Mouse (Mus musculus): ENCODE results near the gene Rpl26. TPM values are rescaled to one million over a fixed set of nuclear protein-coding genes. Genes with fewer than 3 reads are reported as not detected.

Gene Rpl26
- polyA plus RNA-seq (2016; fragmentation: Nextera tagmentation; extraction: Ambion mirVana): 640 and 666 TPM in 2 replicates

DNA sequence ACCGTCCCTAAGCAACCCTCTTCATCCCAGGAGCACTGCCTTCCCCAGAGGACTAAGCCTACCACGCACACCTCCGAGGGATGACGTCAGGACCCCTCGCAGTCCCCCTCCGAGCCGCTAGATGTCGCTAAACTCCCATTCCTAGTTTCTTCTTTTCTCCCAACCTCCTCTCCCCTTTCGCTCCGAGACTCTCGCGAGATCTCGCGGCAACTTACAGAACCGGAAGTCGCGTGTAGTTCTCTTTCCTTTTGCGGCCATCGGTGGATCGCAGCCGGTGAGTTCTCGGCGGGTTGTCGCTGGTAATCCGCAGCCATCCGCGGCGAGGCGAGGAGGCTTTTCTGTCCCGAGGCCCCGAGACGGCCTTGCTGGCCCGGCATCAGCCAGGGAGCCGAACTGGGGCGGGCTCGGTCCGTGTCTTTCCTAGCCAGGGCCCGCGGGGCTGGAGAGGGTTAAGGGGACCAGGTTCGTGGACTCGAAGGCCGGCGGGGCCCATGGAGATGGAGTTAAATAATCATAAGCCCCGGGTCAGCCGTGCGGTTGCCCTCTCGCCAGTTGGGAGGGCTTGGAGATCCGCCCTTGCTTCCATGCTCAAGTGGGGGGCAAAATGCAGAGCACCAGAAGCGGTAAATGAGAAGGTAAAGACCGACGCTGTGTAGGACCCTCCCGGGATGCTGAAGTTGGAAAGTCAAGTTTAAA is at the start of gene Rpl26:
TSS of gene Rpl26 (plus strand) at position 233 of the 696 bp plus-strand sequence.
- H3K4me3 ChIP-seq: peak within 1 kb of the TSS; percentile 78
- H3K9ac ChIP-seq: peak within 1 kb of the TSS; percentile 93
- H3K36me3 ChIP-seq: peaks cover 41% of the 10 kb centered on the region
- H3K9me3 ChIP-seq (replicated peaks): no peaks in the 10 kb centered on the region
- ATAC-seq (ENCODE audit: insufficient number of reproducible peaks, low FRiP score): peak; percentile 90
- H3K4me1 ChIP-seq (replicated peaks): peaks cover 15% of the 10 kb centered on the region
- H3K27ac ChIP-seq (ENCODE audit: poor library complexity, severe bottlenecking): peak within 1 kb of the TSS; percentile 94
- no peaks in the 10 kb centered on the region for H3K27me3 ChIP-seq (replicated peaks)
- peak within 1 kb of the TSS; percentile 88 for H3K4me2 ChIP-seq
- under 1% methylated on average over 52 of the region's 52 CpGs for WGBS

DNA sequence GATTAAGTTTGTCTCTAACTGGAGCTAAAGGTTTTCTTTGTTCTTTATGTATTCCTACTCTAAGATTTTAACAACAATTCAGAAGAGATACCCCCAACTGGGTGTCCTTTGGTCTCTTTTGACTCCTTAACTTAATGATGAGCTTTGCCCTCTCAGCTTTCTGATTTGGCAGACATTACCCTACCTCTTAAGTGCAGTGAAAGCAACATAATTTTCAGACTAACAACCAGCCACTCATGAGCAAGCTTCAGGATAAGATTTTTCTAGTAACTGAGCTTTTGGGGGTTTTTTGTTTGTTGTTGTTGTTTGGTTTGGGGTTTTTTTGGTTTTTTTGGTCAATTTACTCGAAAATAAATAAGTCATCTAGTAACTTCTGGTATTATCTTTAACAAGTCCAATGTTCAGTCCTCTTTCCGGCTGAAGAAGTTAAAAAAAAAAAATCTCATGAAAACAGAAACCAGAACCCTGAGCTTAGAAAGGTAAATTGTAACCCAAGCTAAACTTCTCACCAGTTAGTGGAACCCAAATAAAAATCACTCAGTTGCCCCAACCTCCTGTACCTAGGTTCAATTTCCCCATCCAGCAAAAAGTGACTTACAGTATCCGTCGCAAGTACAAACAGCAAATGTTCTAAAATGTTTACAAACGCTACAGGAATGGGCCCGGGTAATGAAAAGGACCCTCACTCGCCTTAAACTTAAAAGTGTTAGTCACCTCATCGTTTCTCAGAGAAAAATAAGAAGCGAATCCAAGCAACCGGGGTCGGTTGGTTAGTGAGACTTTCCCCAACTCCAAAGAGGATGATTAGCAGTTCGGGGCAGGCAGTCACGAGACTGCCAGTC is 49.5 kb upstream of the Rpl26 start:
- no peak for ATAC-seq (ENCODE audit: insufficient number of reproducible peaks, low FRiP score)
- Histone ChIP-seq H3K27me3 (replicated peaks) (no peaks in the 10 kb centered on the region), H3K36me3 (no peaks in the 10 kb centered on the region), H3K4me3 (peak overlapping the region; percentile 91), H3K4me1 (replicated peaks) (peaks cover 29% of the 10 kb centered on the region), H3K4me2 (peak overlapping the region; percentile 75), H3K27ac (ENCODE audit: poor library complexity, severe bottlenecking) (peak overlapping the region; percentile 99), H3K9me3 (replicated peaks) (no peaks in the 10 kb centered on the region), H3K9ac (peak overlapping the region; percentile 97)
- 2% methylated on average over 13 of the region's 13 CpGs for WGBS

GRCm38 (mm10) chr11:68852486-68852901 is 48.9 kb upstream of the Rpl26 start:
- under 1% methylated on average over 36 of the region's 36 CpGs for WGBS
- Histone ChIP-seq H3K27me3 (replicated peaks) (no peaks in the 10 kb centered on the region), H3K36me3 (no peaks in the 10 kb centered on the region), H3K27ac (ENCODE audit: poor library complexity, severe bottlenecking) (peak overlapping the region; percentile 99), H3K4me2 (peak overlapping the region; percentile 75), H3K4me1 (replicated peaks) (peaks cover 25% of the 10 kb centered on the region), H3K4me3 (peak overlapping the region; percentile 91), H3K9ac (peak overlapping the region; percentile 97), H3K9me3 (replicated peaks) (no peaks in the 10 kb centered on the region)
- ATAC-seq (ENCODE audit: insufficient number of reproducible peaks, low FRiP score): peak; percentile 73

DNA sequence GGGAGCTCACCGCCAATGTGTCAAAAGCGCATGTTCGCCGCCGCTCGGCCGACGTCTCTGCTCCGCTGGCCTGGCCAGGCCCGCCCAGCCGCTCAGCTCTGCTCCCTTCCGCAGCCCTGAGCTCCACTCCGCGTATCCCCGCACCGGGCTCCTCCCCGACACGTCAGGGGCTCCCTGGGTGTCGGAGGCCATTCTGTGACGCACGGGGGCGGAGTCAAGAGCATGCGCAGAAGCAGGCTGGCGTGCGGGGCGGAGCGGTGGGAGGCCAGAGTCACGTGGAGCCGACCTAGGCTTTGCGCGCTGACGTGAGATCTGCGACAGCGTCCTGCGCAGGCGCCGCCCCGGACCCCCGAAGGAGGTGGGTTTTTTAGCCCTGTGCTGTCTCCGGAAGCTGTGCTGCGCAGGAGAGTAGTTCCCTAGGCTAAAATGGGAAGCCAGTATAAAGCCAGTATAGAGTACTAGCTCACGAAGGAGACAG is 48.4 kb upstream of the Rpl26 start:
- H3K36me3 ChIP-seq: no peaks in the 10 kb centered on the region
- peak overlapping the region; percentile 91 for H3K4me3 ChIP-seq
- WGBS: under 1% methylated on average over 42 of the region's 42 CpGs
- peak overlapping the region; percentile 99 for H3K27ac ChIP-seq (ENCODE audit: poor library complexity, severe bottlenecking)
- H3K4me1 ChIP-seq (replicated peaks): peaks cover 23% of the 10 kb centered on the region
- H3K9me3 ChIP-seq (replicated peaks): no peaks in the 10 kb centered on the region
- peak; percentile 98 for ATAC-seq (ENCODE audit: insufficient number of reproducible peaks, low FRiP score)
- peak overlapping the region; percentile 97 for H3K9ac ChIP-seq
- no peaks in the 10 kb centered on the region for H3K27me3 ChIP-seq (replicated peaks)
- peak overlapping the region; percentile 75 for H3K4me2 ChIP-seq

GRCm38 (mm10) chr11:68853611-68854401 is 47.6 kb upstream of the Rpl26 start:
- Histone ChIP-seq H3K27me3 (replicated peaks) (no peaks in the 10 kb centered on the region), H3K27ac (ENCODE audit: poor library complexity, severe bottlenecking) (peak overlapping the region; percentile 82), H3K9me3 (replicated peaks) (no peaks in the 10 kb centered on the region), H3K4me3 (peak overlapping the region; percentile 91), H3K9ac (peak overlapping the region; percentile 57), H3K36me3 (no peaks in the 10 kb centered on the region), H3K4me2 (peak overlapping the region; percentile 75), H3K4me1 (replicated peaks) (peaks cover 23% of the 10 kb centered on the region)
- ATAC-seq (ENCODE audit: insufficient number of reproducible peaks, low FRiP score): peak; percentile 39
- WGBS: 30% methylated on average over 14 of the region's 14 CpGs

DNA sequence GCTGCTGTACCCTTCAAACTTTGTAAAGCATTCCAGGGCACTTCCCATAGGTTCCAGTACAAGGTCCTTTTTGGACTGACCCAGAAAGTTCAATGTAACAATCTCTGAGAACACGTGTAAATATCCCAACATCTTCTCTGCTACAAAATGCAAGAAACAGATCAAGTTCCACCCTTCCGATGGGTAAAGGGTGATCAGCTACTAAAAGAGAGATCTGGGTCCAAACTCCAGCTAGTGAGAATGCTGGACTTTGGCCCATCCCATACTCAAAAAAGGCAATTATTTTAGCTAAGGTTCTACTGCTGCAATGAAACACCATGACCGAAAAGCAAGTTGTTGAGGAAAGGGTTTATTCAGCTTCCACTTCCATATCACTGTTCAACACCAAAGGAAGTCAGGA is 46.8 kb upstream of the Rpl26 start:
- Histone ChIP-seq H3K9ac (no peak overlapping the region), H3K4me3 (no peak overlapping the region), H3K4me1 (replicated peaks) (peaks cover 23% of the 10 kb centered on the region), H3K36me3 (no peaks in the 10 kb centered on the region), H3K4me2 (no peak overlapping the region), H3K27ac (ENCODE audit: poor library complexity, severe bottlenecking) (0 out of 2 replicates have a peak overlapping the region, but pooled peaks have one; percentile 25), H3K27me3 (replicated peaks) (no peaks in the 10 kb centered on the region), H3K9me3 (replicated peaks) (no peaks in the 10 kb centered on the region)
- 80% methylated on average over 3 of the region's 3 CpGs for WGBS
- no peak for ATAC-seq (ENCODE audit: insufficient number of reproducible peaks, low FRiP score)

DNA sequence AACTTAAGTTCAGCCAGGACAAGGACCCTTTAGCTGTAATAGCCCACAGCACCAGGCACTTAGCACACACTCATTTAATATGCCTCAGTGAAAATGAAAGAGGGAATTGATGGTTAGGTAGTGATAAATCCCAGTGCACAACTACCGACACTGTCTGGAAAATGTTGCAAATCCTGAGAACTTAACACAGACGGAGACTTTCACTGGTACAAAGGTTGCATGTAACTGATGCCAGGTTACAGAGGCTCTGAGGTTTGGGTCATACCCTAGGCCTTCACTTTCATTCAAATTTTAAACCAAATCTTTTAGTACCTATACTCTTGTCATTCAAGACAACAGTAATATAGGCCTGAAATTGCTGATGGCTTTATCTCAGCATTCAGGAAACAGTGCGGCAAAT is 44.1 kb upstream of the Rpl26 start:
- Histone ChIP-seq H3K27ac (ENCODE audit: poor library complexity, severe bottlenecking) (no peak overlapping the region), H3K9me3 (replicated peaks) (no peaks in the 10 kb centered on the region), H3K36me3 (no peaks in the 10 kb centered on the region), H3K4me2 (no peak overlapping the region), H3K4me1 (replicated peaks) (peaks cover 10% of the 10 kb centered on the region), H3K4me3 (no peak overlapping the region), H3K9ac (no peak overlapping the region), H3K27me3 (replicated peaks) (no peaks in the 10 kb centered on the region)
- no peak for ATAC-seq (ENCODE audit: insufficient number of reproducible peaks, low FRiP score)
- WGBS: 74% methylated on average over 3 of the region's 3 CpGs

- 70% methylated on average over 8 of the region's 8 CpGs for WGBS
- Histone ChIP-seq H3K4me3 (no peak overlapping the region), H3K9me3 (replicated peaks) (no peaks in the 10 kb centered on the region), H3K27ac (ENCODE audit: poor library complexity, severe bottlenecking) (no peak overlapping the region), H3K27me3 (replicated peaks) (no peaks in the 10 kb centered on the region), H3K36me3 (no peaks in the 10 kb centered on the region), H3K9ac (no peak overlapping the region), H3K4me2 (no peak overlapping the region), H3K4me1 (replicated peaks) (peaks cover 16% of the 10 kb centered on the region)
- no peak for ATAC-seq (ENCODE audit: insufficient number of reproducible peaks, low FRiP score)
Measured at GRCm38 (mm10) chr11:68859943-68860593, 41.3 kb upstream of the Rpl26 start.

DNA sequence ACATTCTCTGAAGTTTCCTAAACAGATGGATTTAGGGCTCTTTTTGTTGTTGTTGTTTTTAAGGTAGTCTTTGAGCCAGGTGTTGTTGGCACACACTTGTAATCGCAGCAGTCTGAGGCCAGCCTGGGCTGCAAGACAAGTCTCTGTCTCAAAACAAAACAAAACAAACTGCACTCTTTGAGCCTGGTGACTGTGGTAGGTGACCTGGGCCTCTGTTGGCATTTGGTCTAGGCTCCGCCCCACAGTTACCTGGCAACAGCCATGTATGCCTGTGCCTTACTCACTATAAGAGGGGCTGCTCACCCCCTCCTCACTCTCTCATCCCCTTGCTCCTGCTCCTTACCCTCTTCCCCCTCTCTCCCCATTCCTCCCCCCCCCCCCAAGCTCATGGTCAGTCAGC is 39.1 kb upstream of the Rpl26 start:
- Histone ChIP-seq H3K4me3 (no peak overlapping the region), H3K27me3 (replicated peaks) (no peaks in the 10 kb centered on the region), H3K4me1 (replicated peaks) (peaks cover 24% of the 10 kb centered on the region), H3K4me2 (no peak overlapping the region), H3K27ac (ENCODE audit: poor library complexity, severe bottlenecking) (no peak overlapping the region), H3K36me3 (no peaks in the 10 kb centered on the region), H3K9me3 (replicated peaks) (no peaks in the 10 kb centered on the region), H3K9ac (no peak overlapping the region)
- ATAC-seq (ENCODE audit: insufficient number of reproducible peaks, low FRiP score): no peak
- WGBS: 76% methylated on average over 2 of the region's 2 CpGs

DNA sequence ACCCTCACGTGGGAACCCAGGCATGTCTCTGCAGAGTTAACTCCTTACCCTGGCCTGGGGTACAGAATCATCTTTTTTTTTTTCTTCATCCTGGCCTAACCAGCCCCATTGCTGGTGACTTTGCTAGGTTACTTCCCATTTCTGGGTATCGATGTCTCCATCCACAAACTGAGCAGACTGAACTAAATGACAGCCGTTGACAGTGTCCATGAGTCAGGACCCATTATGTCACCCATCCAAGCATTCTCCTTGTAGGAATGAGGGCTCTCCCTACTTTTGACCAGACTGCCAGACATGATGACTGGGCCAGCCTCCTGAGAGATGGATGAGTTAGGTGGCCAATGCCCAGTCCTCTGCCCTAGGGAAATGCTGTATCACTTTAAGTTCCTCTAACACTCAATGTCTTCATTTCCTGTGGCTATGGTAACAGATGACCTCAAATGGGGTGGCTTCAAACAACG is 37.7 kb upstream of the Rpl26 start:
- Histone ChIP-seq H3K4me2 (no peak overlapping the region), H3K9me3 (replicated peaks) (no peaks in the 10 kb centered on the region), H3K9ac (no peak overlapping the region), H3K27ac (ENCODE audit: poor library complexity, severe bottlenecking) (no peak overlapping the region), H3K4me3 (no peak overlapping the region), H3K36me3 (no peaks in the 10 kb centered on the region), H3K27me3 (replicated peaks) (no peaks in the 10 kb centered on the region), H3K4me1 (replicated peaks) (peaks cover 24% of the 10 kb centered on the region)
- WGBS: 65% methylated on average over 4 of the region's 4 CpGs
- no peak for ATAC-seq (ENCODE audit: insufficient number of reproducible peaks, low FRiP score)

Data from heart, embryonic 12.5 days (tissue).